Mouse (Mus musculus) kidney, embryonic 15.5 days (tissue): ENCODE measurements around the gene Vdac1. TPM values are rescaled to one million over a fixed set of nuclear protein-coding genes. Genes with fewer than 3 reads are reported as not detected.

Experiments
- ATAC-seq: fragments of 200-750 bp; cut with Nextera tagmentation; replicated peaks from 2 replicates; pipeline ENCODE4 v1.8.0; 2017; ENCODE audit warnings: moderate TSS enrichment; ENCODE audit not compliant: low FRiP score
- H3K27ac ChIP-seq: fragments of 300-500 bp; sonication (generic); 2 replicates; pipeline ENCODE4 v1.5.1; 2015; ENCODE audit warnings: mild to moderate bottlenecking, inconsistent platforms
- H3K27me3 ChIP-seq: fragments of 300-500 bp; sonication (generic); 2 replicates; pipeline ENCODE4 v1.6.1; 2015; ENCODE audit warnings: inconsistent platforms
- H3K36me3 ChIP-seq: fragments of 300-500 bp; sonication (generic); 2 replicates; pipeline ENCODE4 v1.6.1; 2015; ENCODE audit warnings: inconsistent platforms
- H3K4me1 ChIP-seq: fragments of 300-500 bp; sonication (generic); 2 replicates; pipeline ENCODE4 v1.6.1; 2015; ENCODE audit warnings: inconsistent platforms
- H3K4me2 ChIP-seq: fragments of 300-500 bp; sonication (generic); 2 replicates; pipeline ENCODE4 v1.6.1; 2015; ENCODE audit warnings: moderate library complexity, mild to moderate bottlenecking, inconsistent platforms
- H3K4me3 ChIP-seq: fragments of 300-500 bp; sonication (generic); replicated peaks from 2 replicates; pipeline ENCODE4 v1.5.1; 2015; ENCODE audit warnings: mild to moderate bottlenecking, inconsistent platforms
- H3K9ac ChIP-seq: fragments of 300-500 bp; sonication (generic); 2 replicates; pipeline ENCODE4 v1.6.1; 2015; ENCODE audit warnings: mild to moderate bottlenecking, inconsistent platforms
- H3K9me3 ChIP-seq: fragments of 300-500 bp; sonication (generic); replicated peaks from 2 replicates; pipeline ENCODE4 v1.6.1; 2016; ENCODE audit warnings: inconsistent platforms
- WGBS: fragments of 180-500 bp; shearing (Covaris S2); methylation state at CpG from one replicate; pipeline ENCODE4 v1.1.7; 2015; ENCODE audit warnings: mixed read lengths; 5-methylcytosine and 5-hydroxymethylcytosine counted together
- polyA plus RNA-seq: library from polyadenylated mRNA; unstranded; fragments of >200 nt; fragmentation: Nextera tagmentation; extraction: Ambion mirVana; gene quantifications from 2 replicates; pipeline ENCODE4 v1.2.1, GENCODE M21; 2015

The Vdac1 gene
- polyA plus RNA-seq, 1 experiment from 2014 or later, result 336 TPM

GRCm38 (mm10) chr11:52404209-52404608, 43.5 kb downstream of the Vdac1 start:
- Histone ChIP-seq H3K4me1 (peaks cover 32% of the 10 kb centered on the region), H3K27me3 (no peaks in the 10 kb centered on the region), H3K36me3 (peaks cover 65% of the 10 kb centered on the region), H3K4me3 (no peak overlapping the region), H3K9me3 (no peaks in the 10 kb centered on the region), H3K27ac (no peak overlapping the region), H3K4me2 (no peak overlapping the region), H3K9ac (no peak overlapping the region)
- 78% methylated on average over 5 of the region's 5 CpGs for WGBS
- no peak for ATAC-seq

GRCm38 (mm10) chr11:52405196-52405688, 44.6 kb downstream of the Vdac1 start:
- no peak overlapping the region for H3K4me3 ChIP-seq
- ATAC-seq, result no peak; the same call in 1 of the 2 replicates
- H3K27me3 ChIP-seq, result no peaks in the 10 kb centered on the region
- H3K4me1 ChIP-seq, result peaks cover 27% of the 10 kb centered on the region
- no peak overlapping the region for H3K4me2 ChIP-seq
- no peak overlapping the region for H3K9ac ChIP-seq
- H3K9me3 ChIP-seq, result no peaks in the 10 kb centered on the region
- H3K27ac ChIP-seq, result no peak overlapping the region
- 71% methylated on average over 9 of the region's 9 CpGs for WGBS
- peaks cover 72% of the 10 kb centered on the region for H3K36me3 ChIP-seq

- no peaks in the 10 kb centered on the region for H3K9me3 ChIP-seq
- H3K4me1 ChIP-seq, result peaks cover 4% of the 10 kb centered on the region; the same call in 1 of the 2 replicates
- no peak for ATAC-seq
- H3K27ac ChIP-seq, result no peak overlapping the region
- no peak overlapping the region for H3K4me3 ChIP-seq
- 68% methylated on average over 5 of the region's 5 CpGs for WGBS
- H3K4me2 ChIP-seq, result no peak overlapping the region
- H3K27me3 ChIP-seq, result no peaks in the 10 kb centered on the region
- H3K9ac ChIP-seq, result no peak overlapping the region
- peaks cover 57% of the 10 kb centered on the region for H3K36me3 ChIP-seq
Observed at GRCm38 (mm10) chr11:52409316-52409715, 48.7 kb downstream of the Vdac1 start.

GRCm38 (mm10) chr11:52418358-52418757, 57.7 kb downstream of the Vdac1 start:
- no peak overlapping the region for H3K27ac ChIP-seq
- no peak for ATAC-seq
- H3K4me1 ChIP-seq, result peaks cover 20% of the 10 kb centered on the region
- H3K9ac ChIP-seq, result no peak overlapping the region
- H3K36me3 ChIP-seq, result no peaks in the 10 kb centered on the region
- H3K27me3 ChIP-seq, result no peaks in the 10 kb centered on the region
- WGBS, result 77% methylated on average over 5 of the region's 5 CpGs
- H3K4me3 ChIP-seq, result no peak overlapping the region
- no peak overlapping the region for H3K4me2 ChIP-seq
- H3K9me3 ChIP-seq, result no peaks in the 10 kb centered on the region

- 36% methylated on average over 5 of the region's 5 CpGs for WGBS
Observed at GRCm38 (mm10) chr11:52419246-52419645, 58.6 kb downstream of the Vdac1 start.

GRCm38 (mm10) chr11:52419861-52420260, 59.2 kb downstream of the Vdac1 start:
- Histone ChIP-seq H3K4me3 (no peak overlapping the region), H3K4me2 (no peak overlapping the region; the same call in 1 of the 2 replicates), H3K36me3 (no peaks in the 10 kb centered on the region), H3K9me3 (no peaks in the 10 kb centered on the region), H3K27me3 (no peaks in the 10 kb centered on the region), H3K4me1 (peaks cover 20% of the 10 kb centered on the region), H3K9ac (no peak overlapping the region), H3K27ac (peak overlapping the region; percentile 76; the same call in 1 of the 2 replicates)
- no peak for ATAC-seq
- WGBS, result 70% methylated on average over 7 of the region's 7 CpGs

More at GRCm38 (mm10) chr11:52419246-52419645, 58.6 kb downstream of the Vdac1 start:
- ATAC-seq, result no peak
- no peaks in the 10 kb centered on the region for H3K36me3 ChIP-seq
- H3K4me2 ChIP-seq, result no peak overlapping the region
- H3K27ac ChIP-seq, result no peak overlapping the region
- no peaks in the 10 kb centered on the region for H3K9me3 ChIP-seq
- no peak overlapping the region for H3K4me3 ChIP-seq
- no peak overlapping the region for H3K9ac ChIP-seq
- H3K4me1 ChIP-seq, result peaks cover 20% of the 10 kb centered on the region
- no peaks in the 10 kb centered on the region for H3K27me3 ChIP-seq

- ATAC-seq, result peak; percentile 59
- H3K9me3 ChIP-seq, result no peaks in the 10 kb centered on the region
- peak overlapping the region; percentile 31; the same call in 1 of the 2 replicates for H3K4me2 ChIP-seq
- WGBS, result 27% methylated on average over 12 of the region's 12 CpGs
- no peaks in the 10 kb centered on the region for H3K27me3 ChIP-seq
- H3K36me3 ChIP-seq, result no peaks in the 10 kb centered on the region
- peaks cover 20% of the 10 kb centered on the region for H3K4me1 ChIP-seq
- no peak overlapping the region for H3K4me3 ChIP-seq
- peak overlapping the region; percentile 76 for H3K27ac ChIP-seq
- H3K9ac ChIP-seq, result no peak overlapping the region
Observed at GRCm38 (mm10) chr11:52420296-52421052, 59.8 kb downstream of the Vdac1 start.

GRCm38 (mm10) chr11:52421053-52421778, 60.6 kb downstream of the Vdac1 start:
- peak overlapping the region; percentile 12; the same call in 1 of the 2 replicates for H3K4me2 ChIP-seq
- H3K36me3 ChIP-seq, result no peaks in the 10 kb centered on the region
- H3K27ac ChIP-seq, result peak overlapping the region; percentile 76
- ATAC-seq, result peak; percentile 70
- peaks cover 23% of the 10 kb centered on the region for H3K4me1 ChIP-seq
- no peak overlapping the region for H3K4me3 ChIP-seq
- WGBS, result 14% methylated on average over 12 of the region's 12 CpGs
- H3K9ac ChIP-seq, result no peak overlapping the region
- no peaks in the 10 kb centered on the region for H3K27me3 ChIP-seq
- no peaks in the 10 kb centered on the region for H3K9me3 ChIP-seq

GRCm38 (mm10) chr11:52429440-52429839, 68.8 kb downstream of the Vdac1 start:
- Histone ChIP-seq H3K4me2 (no peak overlapping the region), H3K36me3 (no peaks in the 10 kb centered on the region), H3K4me1 (0 out of 2 replicates have a peak, but pooled peaks cover 5% of the 10 kb centered on the region), H3K4me3 (no peak overlapping the region), H3K9ac (no peak overlapping the region), H3K27me3 (peaks cover 6% of the 10 kb centered on the region; the same call in 1 of the 2 replicates), H3K27ac (no peak overlapping the region), H3K9me3 (no peaks in the 10 kb centered on the region)
- no peak for ATAC-seq
- WGBS, result 59% methylated on average over 6 of the region's 6 CpGs

- no peaks in the 10 kb centered on the region for H3K9me3 ChIP-seq
- H3K27me3 ChIP-seq, result peaks cover 18% of the 10 kb centered on the region; the same call in 1 of the 2 replicates
- no peak overlapping the region for H3K27ac ChIP-seq
- H3K9ac ChIP-seq, result no peak overlapping the region
- ATAC-seq, result no peak
- H3K4me3 ChIP-seq, result no peak overlapping the region
- no peak overlapping the region for H3K4me2 ChIP-seq
- H3K36me3 ChIP-seq, result no peaks in the 10 kb centered on the region
- peaks cover under 1% of the 10 kb centered on the region; the same call in 1 of the 2 replicates for H3K4me1 ChIP-seq
- 56% methylated on average over 5 of the region's 5 CpGs for WGBS
Observed at GRCm38 (mm10) chr11:52431594-52431993, 70.9 kb downstream of the Vdac1 start.

- no peak overlapping the region for H3K9ac ChIP-seq
- H3K36me3 ChIP-seq, result no peaks in the 10 kb centered on the region
Observed at GRCm38 (mm10) chr11:52432148-52432547, 71.5 kb downstream of the Vdac1 start.

More at GRCm38 (mm10) chr11:52432148-52432547, 71.5 kb downstream of the Vdac1 start:
- H3K27ac ChIP-seq, result no peak overlapping the region
- no peak overlapping the region for H3K4me3 ChIP-seq
- peaks cover 7% of the 10 kb centered on the region; the same call in 1 of the 2 replicates for H3K4me1 ChIP-seq
- ATAC-seq, result no peak
- no peak overlapping the region for H3K4me2 ChIP-seq
- H3K9me3 ChIP-seq, result no peaks in the 10 kb centered on the region
- 92% methylated on average over 5 of the region's 5 CpGs for WGBS
- H3K27me3 ChIP-seq, result peaks cover 21% of the 10 kb centered on the region; the same call in 1 of the 2 replicates
